Mouse (Mus musculus): ENCODE data around the gene Me1.

DNA sequence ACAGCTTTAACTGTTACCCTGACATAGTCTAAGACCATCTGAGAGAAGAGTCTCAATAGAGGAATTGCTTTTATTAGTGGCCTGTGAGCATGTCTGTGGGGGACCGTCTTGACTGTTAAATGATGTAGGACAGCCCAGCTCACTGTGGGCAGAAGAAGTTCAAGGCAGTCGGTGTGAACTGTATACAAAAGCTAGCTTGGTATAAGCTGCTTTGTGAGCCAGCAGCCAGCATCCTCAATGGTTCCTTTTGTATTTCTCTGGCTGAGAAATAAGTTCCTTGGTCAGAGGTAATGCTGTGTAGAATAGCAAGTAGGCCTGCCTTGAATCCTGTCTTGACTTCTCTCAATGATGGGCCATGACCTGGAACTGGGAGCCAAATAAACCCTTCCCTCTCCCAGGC, 73.7 kb downstream of the Me1 start:
- TF ChIP-seq CTCF (IDR thresholded peaks at IDR 0.05; ENCODE audit: extremely low read depth, insufficient read depth, low read length) = no peak
- TF ChIP-seq POLR2A (IDR thresholded peaks at IDR 0.05; ENCODE audit: extremely low read depth, insufficient read depth, low read length) = no peak
